Mouse (Mus musculus) liver, postnatal 0 days (tissue): ENCODE data around the gene Slc22a1. TPM values are rescaled to one million over a fixed set of nuclear protein-coding genes. Genes with fewer than 3 reads are reported as not detected.

Source experiments
- ATAC-seq: fragments of 200-750 bp; cut with Nextera tagmentation; 2 replicates; pipeline ENCODE4 v1.8.0; 2017; ENCODE audit warnings: mild to moderate bottlenecking, moderate library complexity
- DNase-seq: peaks from one replicate; pipeline ENCODE4 v3.0.0-alpha.2; 2016
- H3K27ac ChIP-seq: fragments of 300-500 bp; sonication (generic); 2 replicates; pipeline ENCODE4 v1.5.1; 2014; ENCODE audit warnings: antibody characterized with exemption, moderate library complexity, mild to moderate bottlenecking, low read depth
- H3K27me3 ChIP-seq: fragments of 300-500 bp; sonication (generic); 2 replicates; pipeline ENCODE4 v1.6.1; 2014; ENCODE audit warnings: low read length, control low read depth, mixed read lengths; ENCODE audit not compliant: insufficient read depth
- H3K36me3 ChIP-seq: fragments of 300-500 bp; sonication (generic); replicated peaks from 2 replicates; pipeline ENCODE4 v1.6.1; 2014; ENCODE audit warnings: mild to moderate bottlenecking, control low read depth, low read length, moderate library complexity, mixed read lengths; ENCODE audit not compliant: insufficient read depth
- H3K4me1 ChIP-seq: fragments of 300-500 bp; sonication (generic); 2 replicates; pipeline ENCODE4 v1.6.1; 2014; ENCODE audit warnings: antibody characterized with exemption, mild to moderate bottlenecking, control low read depth; ENCODE audit not compliant: insufficient read depth
- H3K4me2 ChIP-seq: fragments of 300-500 bp; sonication (generic); 2 replicates; pipeline ENCODE4 v1.6.1; 2014; ENCODE audit warnings: low read depth, mild to moderate bottlenecking, low read length, moderate library complexity, mixed read lengths
- H3K4me3 ChIP-seq: fragments of 300-500 bp; sonication (generic); 2 replicates; pipeline ENCODE4 v1.5.1; 2014; ENCODE audit warnings: low read depth, low read length
- H3K9ac ChIP-seq: fragments of 300-500 bp; sonication (generic); replicated peaks from 2 replicates; pipeline ENCODE4 v1.6.1; 2014; ENCODE audit warnings: mild to moderate bottlenecking, moderate library complexity
- H3K9me3 ChIP-seq: fragments of 300-500 bp; sonication (generic); 2 replicates; pipeline ENCODE4 v1.6.1; 2016; ENCODE audit warnings: mild to moderate bottlenecking, control low read depth, low read length, mixed read lengths
- CTCF ChIP-seq: sonication (generic); IDR thresholded peaks from 2 replicates; pipeline ENCODE4 v1.5.1; 2016; ENCODE audit warnings: antibody characterized with exemption, low read depth
- EP300 ChIP-seq: IDR thresholded peaks from 2 replicates; pipeline ENCODE4 v1.6.1; 2016; ENCODE audit warnings: antibody characterized with exemption, low read depth, mild to moderate bottlenecking
- WGBS: fragments of 180-500 bp; shearing (Covaris S2); extraction: QIAGEN DNeasy Blood & Tissue Kit; methylation state at CpG from one replicate; pipeline ENCODE4 v1.1.7; 2014; ENCODE audit not compliant: insufficient replicate concordance; 5-methylcytosine and 5-hydroxymethylcytosine counted together
- polyA plus RNA-seq: library from polyadenylated mRNA; unstranded; fragments of >200 nt; fragmentation: Nextera tagmentation; extraction: Ambion mirVana; gene quantifications from 2 replicates; pipeline ENCODE4 v1.2.1, GENCODE M21; 2015

Slc22a1 gene
- polyA plus RNA-seq, 1 experiment from 2014 or later, result 11.7 TPM

- ATAC-seq (no peak), DNase-seq (no peak)
- H3K36me3 ChIP-seq, result no peaks in the 10 kb centered on the region
- no peaks in the 10 kb centered on the region for H3K27me3 ChIP-seq
- H3K27ac ChIP-seq, result no peak overlapping the region
- no peak overlapping the region for H3K4me3 ChIP-seq
- no peak overlapping the region for H3K9ac ChIP-seq
- TF ChIP-seq EP300 (no peak), CTCF (no peak)
- no peak overlapping the region for H3K4me2 ChIP-seq
- H3K9me3 ChIP-seq, result no peaks in the 10 kb centered on the region
- H3K4me1 ChIP-seq, result no peaks in the 10 kb centered on the region
Measured at GRCm38 (mm10) chr17:12607202-12607601, 68.4 kb downstream of the Slc22a1 start.

- no peak overlapping the region for H3K27ac ChIP-seq
- no peak overlapping the region for H3K9ac ChIP-seq
- no peaks in the 10 kb centered on the region for H3K36me3 ChIP-seq
- no peak overlapping the region for H3K4me2 ChIP-seq
- no peaks in the 10 kb centered on the region for H3K9me3 ChIP-seq
- no peak overlapping the region for H3K4me3 ChIP-seq
- ATAC-seq (no peak), DNase-seq (no peak)
- TF ChIP-seq EP300, result no peak
- peak; percentile 18 for TF ChIP-seq CTCF
- WGBS, result 4% methylated on average over 1 of the region's 1 CpGs
- no peaks in the 10 kb centered on the region for H3K4me1 ChIP-seq
- H3K27me3 ChIP-seq, result no peaks in the 10 kb centered on the region
Measured at GRCm38 (mm10) chr17:12606634-12607033, 69.0 kb downstream of the Slc22a1 start.

Other genes with a start within 250 kb of the Slc22a1 start
- 0.65 TPM in 2 replicates for gene Slc22a3, start 168.1 kb downstream of the Slc22a1 start, polyA plus RNA-seq
- gene Slc22a2, start 91.7 kb downstream of the Slc22a1 start, polyA plus RNA-seq, result 0.06 and 0.08 TPM in 2 replicates
- gene Igf2r, start 93.8 kb upstream of the Slc22a1 start, polyA plus RNA-seq, result 4.5 and 6.5 TPM in 2 replicates
- gene Mas1, start 192.3 kb upstream of the Slc22a1 start, polyA plus RNA-seq, result 0.12 and 0.28 TPM in 2 replicates
- gene Mrgprh, start 200.2 kb upstream of the Slc22a1 start, polyA plus RNA-seq, result not detected in 2 replicates
- gene Pnldc1, start 234.4 kb upstream of the Slc22a1 start, polyA plus RNA-seq, result 0.47 and 0.95 TPM in 2 replicates
- 136 TPM in 2 replicates for gene Tcp1, start 239.9 kb upstream of the Slc22a1 start, polyA plus RNA-seq
- gene Mrpl18, start 240.5 kb upstream of the Slc22a1 start, polyA plus RNA-seq, result 72.2 and 81.0 TPM in 2 replicates